Mouse (Mus musculus) kidney, embryonic 14.5 days (tissue): ENCODE data around the gene Adamts8. TPM values are rescaled to one million over a fixed set of nuclear protein-coding genes. Genes with fewer than 3 reads are reported as not detected.
A peak's percentile ranks its signal among the peaks of the same experiment; 100 is the strongest.

Experiments used
- ATAC-seq: fragments of 200-750 bp; cut with Nextera tagmentation; 2 replicates; pipeline ENCODE4 v1.8.0; 2017; ENCODE audit warnings: moderate number of reproducible peaks, mild to moderate bottlenecking, moderate TSS enrichment, moderate library complexity; ENCODE audit not compliant: low FRiP score, low TSS enrichment
- H3K27ac ChIP-seq: fragments of 300-500 bp; sonication (generic); 2 replicates; pipeline ENCODE4 v1.5.1; 2014; ENCODE audit warnings: low read depth, mild to moderate bottlenecking, low read length, moderate library complexity, mixed read lengths
- H3K27me3 ChIP-seq: fragments of 300-500 bp; sonication (generic); 2 replicates; pipeline ENCODE4 v1.6.1; 2014; ENCODE audit warnings: mild to moderate bottlenecking, low read length; ENCODE audit not compliant: control insufficient read depth, insufficient read depth
- H3K36me3 ChIP-seq: fragments of 300-500 bp; sonication (generic); 2 replicates; pipeline ENCODE4 v1.6.1; 2014; ENCODE audit warnings: low read length, mixed read lengths; ENCODE audit not compliant: control insufficient read depth, insufficient read depth
- H3K4me1 ChIP-seq: fragments of 300-500 bp; sonication (generic); 2 replicates; pipeline ENCODE4 v1.6.1; 2014; ENCODE audit warnings: low read length, mixed read lengths; ENCODE audit not compliant: control insufficient read depth, insufficient read depth
- H3K4me2 ChIP-seq: fragments of 300-500 bp; sonication (generic); replicated peaks from 2 replicates; pipeline ENCODE4 v1.6.1; 2014; ENCODE audit warnings: low read depth, mild to moderate bottlenecking, low read length
- H3K4me3 ChIP-seq: fragments of 300-500 bp; sonication (generic); 2 replicates; pipeline ENCODE4 v1.5.1; 2014; ENCODE audit warnings: mild to moderate bottlenecking, low read length
- H3K9ac ChIP-seq: fragments of 300-500 bp; sonication (generic); 2 replicates; pipeline ENCODE4 v1.6.1; 2014; ENCODE audit warnings: low read depth, mild to moderate bottlenecking, low read length, moderate library complexity
- H3K9me3 ChIP-seq: fragments of 300-500 bp; sonication (generic); 2 replicates; pipeline ENCODE4 v1.6.1; 2016; ENCODE audit warnings: low read length; ENCODE audit not compliant: control insufficient read depth
- WGBS: fragments of 180-500 bp; shearing (Covaris S2); extraction: QIAGEN DNeasy Blood & Tissue Kit; methylation state at CpG from one replicate; pipeline ENCODE4 v1.1.7; 2014; 5-methylcytosine and 5-hydroxymethylcytosine counted together
- polyA plus RNA-seq: library from polyadenylated mRNA; unstranded; fragments of >200 nt; fragmentation: Nextera tagmentation; extraction: Ambion mirVana; gene quantifications from 2 replicates; pipeline ENCODE4 v1.2.1, GENCODE M21; 2014

Adamts8 gene
- polyA plus RNA-seq, result 0.35 and 0.40 TPM in 2 replicates

DNA sequence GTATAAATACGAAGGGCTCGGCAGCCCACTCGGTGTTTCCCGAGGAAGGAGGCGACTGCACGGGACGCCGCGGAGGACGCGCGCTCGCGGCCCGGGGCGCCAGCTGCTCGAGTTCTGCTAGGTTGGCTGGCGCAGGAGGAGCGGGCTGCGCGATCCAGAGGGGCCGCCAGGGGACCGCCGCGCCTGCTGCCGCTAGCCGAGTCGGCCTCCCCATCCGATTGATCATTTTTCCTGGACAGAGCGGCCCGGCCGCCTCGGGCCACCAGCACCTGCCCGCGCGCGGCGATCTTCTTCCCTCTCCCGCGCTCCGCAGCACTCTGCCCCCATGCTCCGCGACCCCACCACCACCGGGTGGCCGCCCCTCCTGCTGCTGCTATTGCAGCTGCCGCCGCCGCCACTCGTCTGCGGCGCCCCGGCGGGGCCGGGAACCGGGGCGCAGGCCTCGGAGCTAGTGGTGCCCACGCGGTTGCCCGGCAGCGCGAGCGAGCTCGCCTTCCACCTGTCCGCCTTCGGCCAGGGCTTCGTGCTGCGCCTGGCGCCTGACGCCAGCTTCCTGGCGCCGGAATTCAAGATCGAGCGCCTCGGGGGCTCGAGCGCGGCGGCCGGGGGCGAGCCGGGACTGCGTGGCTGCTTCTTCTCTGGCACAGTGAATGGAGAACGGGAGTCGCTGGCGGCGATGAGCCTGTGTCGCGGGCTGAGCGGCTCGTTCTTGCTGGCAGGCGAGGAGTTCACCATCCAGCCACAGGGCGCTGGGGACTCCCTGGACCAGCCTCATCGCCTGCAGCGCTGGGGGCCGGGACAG, at the start of gene Adamts8:
Gene Adamts8, plus strand, starts transcription at position 51 of the 802 bp plus-strand sequence.
- Histone ChIP-seq H3K4me1 (peaks cover 4% of the 10 kb centered on the region; the same call in 1 of the 2 replicates), H3K36me3 (no peaks in the 10 kb centered on the region), H3K4me2 (peak within 1 kb of the TSS; percentile 99), H3K4me3 (peak within 1 kb of the TSS; percentile 59), H3K9ac (peak within 1 kb of the TSS; percentile 52), H3K27ac (no peak within 1 kb of the TSS), H3K27me3 (peaks cover 59% of the 10 kb centered on the region), H3K9me3 (no peaks in the 10 kb centered on the region)
- peak; percentile 81 for ATAC-seq
- WGBS, result under 1% methylated on average over 84 of the region's 96 CpGs

- H3K36me3 ChIP-seq, result no peaks in the 10 kb centered on the region
- no peak for ATAC-seq
- no peak overlapping the region for H3K27ac ChIP-seq
- no peaks in the 10 kb centered on the region for H3K27me3 ChIP-seq
- no peak overlapping the region for H3K9ac ChIP-seq
- 89% methylated on average over 3 of the region's 3 CpGs for WGBS
- H3K4me1 ChIP-seq, result no peaks in the 10 kb centered on the region
- H3K9me3 ChIP-seq, result no peaks in the 10 kb centered on the region
- H3K4me3 ChIP-seq, result no peak overlapping the region
- no peak overlapping the region for H3K4me2 ChIP-seq
Measured at GRCm38 (mm10) chr9:30895618-30896017, 46.7 kb upstream of the Adamts8 start.

DNA sequence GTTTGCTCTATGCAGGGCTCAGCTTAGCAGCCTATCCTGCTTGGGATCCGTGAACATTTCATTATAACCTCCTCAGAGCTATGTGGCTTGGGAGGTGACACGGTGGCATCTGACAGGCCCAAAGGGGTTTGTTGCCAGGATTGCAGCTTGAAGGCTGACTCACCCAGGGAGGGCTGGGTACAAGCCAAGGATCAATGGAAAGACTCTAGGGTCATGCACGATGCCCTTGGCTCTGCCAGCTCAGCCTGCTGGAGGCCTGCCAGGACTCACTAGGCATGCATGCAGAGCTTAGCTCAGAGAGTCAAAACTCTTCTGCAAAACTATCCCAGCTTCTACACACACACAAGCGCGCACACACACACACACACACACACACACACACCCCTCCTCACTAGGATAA, 45.6 kb upstream of the Adamts8 start:
- no peak overlapping the region for H3K27ac ChIP-seq
- WGBS, result 84% methylated on average over 5 of the region's 5 CpGs
- H3K4me3 ChIP-seq, result no peak overlapping the region
- H3K27me3 ChIP-seq, result no peaks in the 10 kb centered on the region
- H3K4me2 ChIP-seq, result no peak overlapping the region
- no peaks in the 10 kb centered on the region for H3K36me3 ChIP-seq
- H3K9me3 ChIP-seq, result no peaks in the 10 kb centered on the region
- ATAC-seq, result no peak
- no peaks in the 10 kb centered on the region for H3K4me1 ChIP-seq
- H3K9ac ChIP-seq, result no peak overlapping the region

DNA sequence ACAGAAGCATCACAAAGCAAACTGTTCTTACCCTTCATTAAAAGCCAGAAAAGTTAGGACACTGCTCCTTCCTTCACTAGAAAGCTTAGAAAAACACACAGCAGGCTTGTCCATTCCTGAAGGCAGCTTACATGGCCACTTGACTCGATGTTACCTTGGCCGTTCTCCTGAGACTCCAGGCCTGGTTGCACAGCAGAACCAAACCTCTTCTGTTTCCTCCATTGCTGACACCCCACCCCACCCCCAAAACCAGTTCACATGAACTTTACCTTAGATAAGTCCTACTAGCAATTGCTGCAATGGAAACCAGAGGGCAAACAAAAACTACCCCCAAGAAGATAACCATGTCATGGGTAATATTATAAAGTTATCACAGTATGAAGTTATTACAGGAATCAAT, 45.2 kb upstream of the Adamts8 start:
- H3K27ac ChIP-seq, result no peak overlapping the region
- 82% methylated on average over 2 of the region's 2 CpGs for WGBS

DNA sequence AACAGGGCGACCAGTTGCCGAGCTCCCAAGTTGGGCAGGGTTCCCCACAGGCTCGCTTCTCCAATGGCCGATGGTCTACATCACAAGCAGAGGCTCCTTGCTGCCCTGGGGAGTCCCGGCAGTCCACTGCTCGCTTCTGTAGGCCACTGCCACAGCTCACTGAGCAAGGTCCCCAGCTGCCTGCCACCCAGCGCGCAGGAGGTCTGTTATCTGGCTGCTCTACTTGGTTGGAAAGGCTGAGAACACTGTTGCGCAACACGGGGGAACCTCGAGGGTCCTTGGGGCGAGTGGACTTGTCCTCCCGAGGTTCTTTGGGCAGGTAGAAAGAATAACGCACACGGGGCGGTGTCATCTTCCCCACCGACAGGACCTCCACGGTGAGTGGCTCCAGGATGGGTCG, 40.2 kb upstream of the Adamts8 start:
- no peaks in the 10 kb centered on the region for H3K27me3 ChIP-seq
- no peak overlapping the region for H3K4me2 ChIP-seq
- H3K4me1 ChIP-seq, result no peaks in the 10 kb centered on the region
- 93% methylated on average over 19 of the region's 19 CpGs for WGBS
- H3K36me3 ChIP-seq, result 0 out of 2 replicates have a peak, but pooled peaks cover 3% of the 10 kb centered on the region
- H3K9me3 ChIP-seq, result no peaks in the 10 kb centered on the region
- no peak for ATAC-seq
- H3K4me3 ChIP-seq, result no peak overlapping the region
- no peak overlapping the region for H3K27ac ChIP-seq
- H3K9ac ChIP-seq, result no peak overlapping the region

More for the DNA sequence above, 45.2 kb upstream of the Adamts8 start:
- ATAC-seq, result no peak
- Histone ChIP-seq H3K4me3 (no peak overlapping the region), H3K27me3 (no peaks in the 10 kb centered on the region), H3K4me1 (no peaks in the 10 kb centered on the region), H3K9me3 (no peaks in the 10 kb centered on the region), H3K4me2 (no peak overlapping the region), H3K36me3 (0 out of 2 replicates have a peak, but pooled peaks cover under 1% of the 10 kb centered on the region), H3K9ac (no peak overlapping the region)

- 0 out of 2 replicates have a peak, but pooled peaks cover 3% of the 10 kb centered on the region for H3K36me3 ChIP-seq
- no peak overlapping the region for H3K27ac ChIP-seq
- H3K27me3 ChIP-seq, result no peaks in the 10 kb centered on the region
- no peaks in the 10 kb centered on the region for H3K9me3 ChIP-seq
- H3K9ac ChIP-seq, result no peak overlapping the region
- no peak for ATAC-seq
- H3K4me3 ChIP-seq, result no peak overlapping the region
- H3K4me2 ChIP-seq, result no peak overlapping the region
- WGBS, result 98% methylated on average over 7 of the region's 7 CpGs
- H3K4me1 ChIP-seq, result no peaks in the 10 kb centered on the region
Measured at GRCm38 (mm10) chr9:30902641-30903040, 39.7 kb upstream of the Adamts8 start.

GRCm38 (mm10) chr9:30903266-30903665, 39.1 kb upstream of the Adamts8 start:
- Histone ChIP-seq H3K27ac (no peak overlapping the region), H3K36me3 (0 out of 2 replicates have a peak, but pooled peaks cover 3% of the 10 kb centered on the region), H3K27me3 (no peaks in the 10 kb centered on the region), H3K4me3 (no peak overlapping the region), H3K4me1 (no peaks in the 10 kb centered on the region), H3K9me3 (no peaks in the 10 kb centered on the region), H3K9ac (no peak overlapping the region), H3K4me2 (no peak overlapping the region)
- no peak for ATAC-seq
- WGBS, result 91% methylated on average over 5 of the region's 5 CpGs

GRCm38 (mm10) chr9:30905861-30906260, 36.5 kb upstream of the Adamts8 start:
- 72% methylated on average over 10 of the region's 10 CpGs for WGBS
- no peak for ATAC-seq
- no peak overlapping the region for H3K9ac ChIP-seq
- H3K27me3 ChIP-seq, result no peaks in the 10 kb centered on the region
- 0 out of 2 replicates have a peak, but pooled peaks cover 3% of the 10 kb centered on the region for H3K36me3 ChIP-seq
- H3K4me3 ChIP-seq, result no peak overlapping the region
- H3K4me1 ChIP-seq, result no peaks in the 10 kb centered on the region
- H3K9me3 ChIP-seq, result no peaks in the 10 kb centered on the region
- H3K27ac ChIP-seq, result no peak overlapping the region
- no peak overlapping the region for H3K4me2 ChIP-seq

DNA sequence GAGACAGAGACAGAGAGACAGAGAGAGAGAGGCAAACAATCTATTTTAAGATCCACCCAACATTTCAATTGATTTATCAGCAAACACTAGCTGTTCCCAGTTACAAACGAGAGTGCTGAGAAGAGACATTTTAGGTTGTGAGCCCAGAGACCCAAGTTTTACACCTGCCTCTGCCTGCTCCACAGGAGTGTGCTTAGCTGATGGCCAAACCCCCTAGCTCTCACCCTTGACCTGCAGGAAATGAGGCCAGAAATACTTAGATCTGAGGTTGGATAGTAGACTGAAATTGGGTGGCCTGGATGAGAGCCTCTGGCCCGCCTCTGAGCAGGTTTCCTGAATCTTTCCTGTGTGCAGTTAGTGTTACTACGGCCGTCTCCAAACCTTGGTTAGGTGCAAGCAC, 35.9 kb upstream of the Adamts8 start:
- H3K27ac ChIP-seq, result no peak overlapping the region
- 81% methylated on average over 4 of the region's 4 CpGs for WGBS
- no peaks in the 10 kb centered on the region for H3K4me1 ChIP-seq
- ATAC-seq, result no peak
- no peaks in the 10 kb centered on the region for H3K9me3 ChIP-seq
- no peak overlapping the region for H3K4me3 ChIP-seq
- 0 out of 2 replicates have a peak, but pooled peaks cover 3% of the 10 kb centered on the region for H3K36me3 ChIP-seq
- H3K9ac ChIP-seq, result no peak overlapping the region
- no peak overlapping the region for H3K4me2 ChIP-seq
- no peaks in the 10 kb centered on the region for H3K27me3 ChIP-seq
